Mouse (Mus musculus): ENCODE data around the gene Pfkp. TPM values are rescaled to one million over a fixed set of nuclear protein-coding genes. Genes with fewer than 3 reads are reported as not detected.
A peak's percentile ranks its signal among the peaks of the same experiment; 100 is the strongest.

Pfkp gene
- polyA plus RNA-seq, 1 experiment: 74.6 TPM

GRCm38 (mm10) chr13:6659314-6659713 lies 10.7 kb upstream of the Pfkp start:
- no peaks in the 10 kb centered on the region for H3K27me3 ChIP-seq (replicated peaks; ENCODE audit: control insufficient read depth, insufficient read depth, low read length)
- 74% methylated on average over 6 of the region's 6 CpGs for WGBS
- H3K36me3 ChIP-seq (ENCODE audit: control insufficient read depth, insufficient read depth, low read length): no peaks in the 10 kb centered on the region
- H3K27ac ChIP-seq (ENCODE audit: insufficient read depth, low read depth, low read length): no peak overlapping the region
- no peak for DNase-seq
- H3K4me1 ChIP-seq (ENCODE audit: control insufficient read depth, insufficient read depth, low read length): no peaks in the 10 kb centered on the region
- no peak overlapping the region for H3K4me3 ChIP-seq (ENCODE audit: insufficient read depth, low read depth, low read length)
- TF ChIP-seq POLR2A (IDR thresholded peaks at IDR 0.05; ENCODE audit: low read depth, low read length) (no peak), CTCF (conservative IDR thresholded peaks at IDR 0.05; ENCODE audit: insufficient read depth, insufficient read length, low read depth, low read length) (no peak)

GRCm38 (mm10) chr13:6657300-6657699 lies 8.7 kb upstream of the Pfkp start:
- Histone ChIP-seq H3K4me3 (ENCODE audit: insufficient read depth, low read depth, low read length) (no peak overlapping the region), H3K36me3 (ENCODE audit: control insufficient read depth, insufficient read depth, low read length) (no peaks in the 10 kb centered on the region), H3K27me3 (replicated peaks; ENCODE audit: control insufficient read depth, insufficient read depth, low read length) (no peaks in the 10 kb centered on the region), H3K27ac (ENCODE audit: insufficient read depth, low read depth, low read length) (no peak overlapping the region), H3K4me1 (ENCODE audit: control insufficient read depth, insufficient read depth, low read length) (no peaks in the 10 kb centered on the region)
- WGBS: 79% methylated on average over 2 of the region's 2 CpGs
- TF ChIP-seq POLR2A (IDR thresholded peaks at IDR 0.05; ENCODE audit: low read depth, low read length) (no peak), CTCF (conservative IDR thresholded peaks at IDR 0.05; ENCODE audit: insufficient read depth, insufficient read length, low read depth, low read length) (no peak)
- no peak for DNase-seq

GRCm38 (mm10) chr13:6649542-6649941 lies 965 bp upstream of the Pfkp start:
- Histone ChIP-seq H3K4me1 (ENCODE audit: control insufficient read depth, insufficient read depth, low read length) (no peaks in the 10 kb centered on the region), H3K27ac (ENCODE audit: insufficient read depth, low read depth, low read length) (no peak overlapping the region), H3K4me3 (ENCODE audit: insufficient read depth, low read depth, low read length) (no peak overlapping the region), H3K36me3 (ENCODE audit: control insufficient read depth, insufficient read depth, low read length) (no peaks in the 10 kb centered on the region), H3K27me3 (replicated peaks; ENCODE audit: control insufficient read depth, insufficient read depth, low read length) (no peaks in the 10 kb centered on the region)
- 83% methylated on average over 3 of the region's 3 CpGs for WGBS
- DNase-seq: no peak
- TF ChIP-seq POLR2A (IDR thresholded peaks at IDR 0.05; ENCODE audit: low read depth, low read length): no peak
- TF ChIP-seq CTCF (conservative IDR thresholded peaks at IDR 0.05; ENCODE audit: insufficient read depth, insufficient read length, low read depth, low read length): no peak

- no peak for TF ChIP-seq POLR2A (IDR thresholded peaks at IDR 0.05; ENCODE audit: low read depth, low read length)
- Histone ChIP-seq H3K4me1 (ENCODE audit: control insufficient read depth, insufficient read depth, low read length) (no peaks in the 10 kb centered on the region), H3K27me3 (replicated peaks; ENCODE audit: control insufficient read depth, insufficient read depth, low read length) (no peaks in the 10 kb centered on the region), H3K36me3 (ENCODE audit: control insufficient read depth, insufficient read depth, low read length) (no peaks in the 10 kb centered on the region), H3K27ac (ENCODE audit: insufficient read depth, low read depth, low read length) (no peak overlapping the region), H3K4me3 (ENCODE audit: insufficient read depth, low read depth, low read length) (peak overlapping the region; percentile 76)
- no peak for DNase-seq
- WGBS: under 1% methylated on average over 28 of the region's 28 CpGs
Observed at GRCm38 (mm10) chr13:6647992-6648668, 447 bp downstream of the Pfkp start.

GRCm38 (mm10) chr13:6647067-6647991 lies 1.2 kb downstream of the Pfkp start:
- 1% methylated on average over 39 of the region's 39 CpGs for WGBS
- H3K27ac ChIP-seq (ENCODE audit: insufficient read depth, low read depth, low read length): peak overlapping the region; percentile 71
- no peaks in the 10 kb centered on the region for H3K4me1 ChIP-seq (ENCODE audit: control insufficient read depth, insufficient read depth, low read length)
- no peaks in the 10 kb centered on the region for H3K27me3 ChIP-seq (replicated peaks; ENCODE audit: control insufficient read depth, insufficient read depth, low read length)
- TF ChIP-seq POLR2A (IDR thresholded peaks at IDR 0.05; ENCODE audit: low read depth, low read length): no peak
- no peak for TF ChIP-seq CTCF (conservative IDR thresholded peaks at IDR 0.05; ENCODE audit: insufficient read depth, insufficient read length, low read depth, low read length)
- peak; percentile 70 for DNase-seq
- H3K36me3 ChIP-seq (ENCODE audit: control insufficient read depth, insufficient read depth, low read length): no peaks in the 10 kb centered on the region
- H3K4me3 ChIP-seq (ENCODE audit: insufficient read depth, low read depth, low read length): peak overlapping the region; percentile 76

GRCm38 (mm10) chr13:6646674-6647066 lies 1.9 kb downstream of the Pfkp start:
- Histone ChIP-seq H3K27me3 (replicated peaks; ENCODE audit: control insufficient read depth, insufficient read depth, low read length) (no peaks in the 10 kb centered on the region), H3K4me1 (ENCODE audit: control insufficient read depth, insufficient read depth, low read length) (no peaks in the 10 kb centered on the region), H3K27ac (ENCODE audit: insufficient read depth, low read depth, low read length) (0 out of 2 replicates have a peak overlapping the region, but pooled peaks have one; percentile 71), H3K36me3 (ENCODE audit: control insufficient read depth, insufficient read depth, low read length) (no peaks in the 10 kb centered on the region), H3K4me3 (ENCODE audit: insufficient read depth, low read depth, low read length) (peak overlapping the region; percentile 76)
- TF ChIP-seq POLR2A (IDR thresholded peaks at IDR 0.05; ENCODE audit: low read depth, low read length) (no peak), CTCF (conservative IDR thresholded peaks at IDR 0.05; ENCODE audit: insufficient read depth, insufficient read length, low read depth, low read length) (no peak)
- DNase-seq: no peak
- WGBS: 50% methylated on average over 3 of the region's 3 CpGs

GRCm38 (mm10) chr13:6646266-6646665 lies 2.3 kb downstream of the Pfkp start:
- no peaks in the 10 kb centered on the region for H3K4me1 ChIP-seq (ENCODE audit: control insufficient read depth, insufficient read depth, low read length)
- H3K4me3 ChIP-seq (ENCODE audit: insufficient read depth, low read depth, low read length): no peak overlapping the region
- no peaks in the 10 kb centered on the region for H3K36me3 ChIP-seq (ENCODE audit: control insufficient read depth, insufficient read depth, low read length)
- no peaks in the 10 kb centered on the region for H3K27me3 ChIP-seq (replicated peaks; ENCODE audit: control insufficient read depth, insufficient read depth, low read length)
- no peak overlapping the region for H3K27ac ChIP-seq (ENCODE audit: insufficient read depth, low read depth, low read length)
- 67% methylated on average over 2 of the region's 2 CpGs for WGBS
- DNase-seq: no peak
- TF ChIP-seq CTCF (conservative IDR thresholded peaks at IDR 0.05; ENCODE audit: insufficient read depth, insufficient read length, low read depth, low read length): no peak
- TF ChIP-seq POLR2A (IDR thresholded peaks at IDR 0.05; ENCODE audit: low read depth, low read length): no peak

Data from kidney, adult 2 months (tissue).